In the genomic region with DNA sequence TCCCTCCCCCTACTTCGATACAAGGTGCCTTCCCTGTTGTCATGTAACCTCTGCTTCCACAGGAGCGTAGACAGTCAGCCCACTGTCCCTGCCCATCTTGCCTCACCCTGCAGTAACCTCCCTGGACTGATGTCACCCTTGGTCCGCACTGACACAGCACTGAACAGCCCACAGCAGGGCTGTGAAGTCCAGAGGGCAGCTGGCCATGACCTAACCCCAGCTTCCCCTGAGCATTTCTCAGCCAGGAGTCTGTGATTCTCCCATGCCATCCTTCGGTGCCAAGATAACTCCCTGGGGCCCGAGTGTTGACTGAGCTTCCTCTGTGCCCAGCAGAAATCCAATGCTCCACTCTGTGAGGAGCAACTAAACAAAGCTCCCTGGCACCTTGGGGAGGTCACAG, we compare ENCODE assay signal across 14 mouse cellular contexts. TPM values are rescaled to one million over a fixed set of nuclear protein-coding genes. Genes with fewer than 3 reads are reported as not detected.
DNase-seq lines count a peak whose midpoint lies in the region; ATAC-seq and TF ChIP-seq lines count a peak whose summit lies in the region.
"Had no signal": no experiment of that assay in that cellular context is flagged by ENCODE, and none has a peak within 500 bp of the region (broad histone marks: within the 10 kb centered on the region; RNA-seq: fewer than 3 reads in every experiment).

No protein-coding gene starts in this region.

- H3K36me3 ChIP-seq in forebrain, postnatal 0 days (ENCODE audit: insufficient read depth): no peaks in the 10 kb centered on the region
- H3K36me3 ChIP-seq: midbrain, embryonic 12.5 days had no signal

- no peak overlapping the region for H3K4me2 ChIP-seq in forebrain, postnatal 0 days (ENCODE audit: low read depth)
- H3K4me2 ChIP-seq: midbrain, embryonic 12.5 days had no signal

- TF ChIP-seq CTCF in forebrain, postnatal 0 days (IDR thresholded peaks at IDR 0.05; ENCODE audit: low read depth): no peak

- no peak overlapping the region for H3K4me3 ChIP-seq in forebrain, postnatal 0 days (ENCODE audit: low read depth, low read length)
- H3K4me3 ChIP-seq: midbrain, embryonic 12.5 days had no signal

- H3K4me1 ChIP-seq in forebrain, postnatal 0 days (ENCODE audit: insufficient read depth): no peaks in the 10 kb centered on the region
- H3K4me1 ChIP-seq: midbrain, embryonic 12.5 days had no signal

- no peak overlapping the region for H3K27ac ChIP-seq in forebrain, postnatal 0 days (ENCODE audit: low read depth, low read length)
- H3K27ac ChIP-seq: midbrain, embryonic 12.5 days had no signal

- DNase-seq in kidney, adult 11 months: peak; percentile 64
- DNase-seq in kidney, postnatal 4 days: no peak
- DNase-seq in MN1 (ENCODE audit: low spot score): peak; percentile 40
- DNase-seq in adrenal gland, postnatal 14 days: peak; percentile 78
- peak; percentile 28 to 79 for DNase-seq in kidney, postnatal 25 days
- DNase-seq in forebrain, postnatal 0 days: no peak
- no peak for DNase-seq in cerebellum, postnatal 25 days
- DNase-seq: heart, postnatal 14 days; thymus, postnatal 36 days had no signal

- ATAC-seq in forebrain, postnatal 0 days: no peak
- ATAC-seq: forebrain, embryonic 14.5 days; hindbrain, embryonic 16.5 days had no signal

- H3K9ac ChIP-seq in forebrain, postnatal 0 days: no peak overlapping the region
- H3K9ac ChIP-seq: midbrain, embryonic 12.5 days had no signal

- no peaks in the 10 kb centered on the region for H3K27me3 ChIP-seq in forebrain, postnatal 0 days (ENCODE audit: insufficient read depth, low read length)
- H3K27me3 ChIP-seq: CH12.LX had no signal

- 76% methylated on average over 5 of the region's 5 CpGs for WGBS in forebrain, postnatal 0 days

- no peaks in the 10 kb centered on the region for H3K9me3 ChIP-seq in forebrain, postnatal 0 days (ENCODE audit: low read length)
- H3K9me3 ChIP-seq: midbrain, embryonic 12.5 days had no signal

RNA-seq across cellular contexts. Expression of gene Scd1, which starts 8.6 kb away (rescaled TPM):
- total RNA-seq in adrenal gland, postnatal 14 days (2021): 186 and 262 TPM in 2 replicates
- 30.8 and 41.0 TPM in 2 replicates for total RNA-seq in forebrain, postnatal 0 days (2014; rRNA removed)
- polyA plus RNA-seq in forebrain, postnatal 0 days (2015; fragmentation: Nextera tagmentation; extraction: Ambion mirVana): 5.2 and 8.7 TPM in 2 replicates
- total RNA-seq: granulocyte monocyte progenitor cell, adult 5-6 weeks had no signal

Comparison
In these comparisons a context has a peak if more than half of its experiments do, and no peak if none do; other contexts are left out.
1. DNase-seq: peak in kidney, adult 11 months (single experiment), MN1 (single experiment), adrenal gland, postnatal 14 days (single experiment) and kidney, postnatal 25 days (2 of 2); none in kidney, postnatal 4 days (0 of 2), forebrain, postnatal 0 days (single experiment) and cerebellum, postnatal 25 days (0 of 2).